Mouse (Mus musculus): ENCODE data around the gene Tbx6. TPM values are rescaled to one million over a fixed set of nuclear protein-coding genes. Genes with fewer than 3 reads are reported as not detected.

The Tbx6 gene
- 0.08 and 0.18 TPM in 2 replicates for polyA plus RNA-seq (2015; fragmentation: Nextera tagmentation; extraction: Ambion mirVana)

- TF ChIP-seq EP300 (optimal IDR thresholded peaks at IDR 0.05): no peak
- TF ChIP-seq CTCF (IDR thresholded peaks at IDR 0.05; ENCODE audit: low read depth): no peak
- no peak for ATAC-seq (ENCODE audit: low FRiP score, low TSS enrichment)
- H3K4me3 ChIP-seq (ENCODE audit: low read depth, low read length): peak within 1 kb of the TSS; percentile 44
- H3K27me3 ChIP-seq (ENCODE audit: control insufficient read depth, insufficient read depth, low read length): no peaks in the 10 kb centered on the region
- peaks cover 10% of the 10 kb centered on the region for H3K36me3 ChIP-seq (ENCODE audit: control insufficient read depth, insufficient read depth, low read length)
- peak within 1 kb of the TSS; percentile 95 for H3K4me2 ChIP-seq (replicated peaks; ENCODE audit: low read depth)
- peak within 1 kb of the TSS; percentile 13; the same call in 1 of the 2 replicates for H3K27ac ChIP-seq (replicated peaks)
- no peaks in the 10 kb centered on the region for H3K9me3 ChIP-seq (ENCODE audit: control insufficient read depth, low read length)
- peaks cover 9% of the 10 kb centered on the region for H3K4me1 ChIP-seq (replicated peaks; ENCODE audit: control insufficient read depth, insufficient read depth)
- DNase-seq (ENCODE audit: low spot score): no peak
- H3K9ac ChIP-seq (ENCODE audit: low read length): peak within 1 kb of the TSS; percentile 56
- 7% methylated on average over 22 of the region's 22 CpGs for WGBS
These were observed at the start of gene Tbx6 for GRCm38 (mm10) chr7:126780971-126781635. Tbx6 (plus strand) TSS chr7:126781483.

GRCm38 (mm10) chr7:126736122-126736521 lies 45.2 kb upstream of the Tbx6 start:
- no peaks in the 10 kb centered on the region for H3K4me1 ChIP-seq (replicated peaks; ENCODE audit: control insufficient read depth, insufficient read depth)
- DNase-seq (ENCODE audit: low spot score) (no peak), ATAC-seq (ENCODE audit: low FRiP score, low TSS enrichment) (no peak)
- no peaks in the 10 kb centered on the region for H3K36me3 ChIP-seq (ENCODE audit: control insufficient read depth, insufficient read depth, low read length)
- 72% methylated on average over 8 of the region's 8 CpGs for WGBS
- no peak overlapping the region for H3K9ac ChIP-seq (ENCODE audit: low read length)
- H3K4me2 ChIP-seq (replicated peaks; ENCODE audit: low read depth): no peak overlapping the region
- no peak for TF ChIP-seq EP300 (optimal IDR thresholded peaks at IDR 0.05)
- no peak for TF ChIP-seq CTCF (IDR thresholded peaks at IDR 0.05; ENCODE audit: low read depth)
- H3K27ac ChIP-seq (replicated peaks): no peak overlapping the region
- H3K4me3 ChIP-seq (ENCODE audit: low read depth, low read length): no peak overlapping the region
- H3K27me3 ChIP-seq (ENCODE audit: control insufficient read depth, insufficient read depth, low read length): no peaks in the 10 kb centered on the region
- no peaks in the 10 kb centered on the region for H3K9me3 ChIP-seq (ENCODE audit: control insufficient read depth, low read length)

- WGBS: 79% methylated on average over 17 of the region's 17 CpGs
- 0 out of 2 replicates have a peak, but pooled peaks have one; percentile 18 for ATAC-seq (ENCODE audit: low FRiP score, low TSS enrichment)
- H3K9ac ChIP-seq (ENCODE audit: low read length): no peak overlapping the region
These were observed 41.7 kb upstream of the Tbx6 start for GRCm38 (mm10) chr7:126739551-126739950.

GRCm38 (mm10) chr7:126740132-126740735 lies 41.0 kb upstream of the Tbx6 start:
- ATAC-seq (ENCODE audit: low FRiP score, low TSS enrichment) (no peak), DNase-seq (ENCODE audit: low spot score) (no peak)
- H3K27ac ChIP-seq (replicated peaks): no peak overlapping the region
- no peaks in the 10 kb centered on the region for H3K36me3 ChIP-seq (ENCODE audit: control insufficient read depth, insufficient read depth, low read length)
- H3K27me3 ChIP-seq (ENCODE audit: control insufficient read depth, insufficient read depth, low read length): no peaks in the 10 kb centered on the region
- H3K4me3 ChIP-seq (ENCODE audit: low read depth, low read length): no peak overlapping the region
- no peaks in the 10 kb centered on the region for H3K9me3 ChIP-seq (ENCODE audit: control insufficient read depth, low read length)
- H3K9ac ChIP-seq (ENCODE audit: low read length): no peak overlapping the region
- no peak for TF ChIP-seq EP300 (optimal IDR thresholded peaks at IDR 0.05)
- no peak for TF ChIP-seq CTCF (IDR thresholded peaks at IDR 0.05; ENCODE audit: low read depth)
- 80% methylated on average over 13 of the region's 13 CpGs for WGBS
- no peak overlapping the region for H3K4me2 ChIP-seq (replicated peaks; ENCODE audit: low read depth)
- no peaks in the 10 kb centered on the region for H3K4me1 ChIP-seq (replicated peaks; ENCODE audit: control insufficient read depth, insufficient read depth)

More at GRCm38 (mm10) chr7:126739551-126739950, 41.7 kb upstream of the Tbx6 start:
- no peaks in the 10 kb centered on the region for H3K9me3 ChIP-seq (ENCODE audit: control insufficient read depth, low read length)
- no peaks in the 10 kb centered on the region for H3K36me3 ChIP-seq (ENCODE audit: control insufficient read depth, insufficient read depth, low read length)
- H3K27me3 ChIP-seq (ENCODE audit: control insufficient read depth, insufficient read depth, low read length): no peaks in the 10 kb centered on the region
- no peak overlapping the region for H3K27ac ChIP-seq (replicated peaks)
- DNase-seq (ENCODE audit: low spot score): no peak
- H3K4me3 ChIP-seq (ENCODE audit: low read depth, low read length): no peak overlapping the region
- no peaks in the 10 kb centered on the region for H3K4me1 ChIP-seq (replicated peaks; ENCODE audit: control insufficient read depth, insufficient read depth)
- H3K4me2 ChIP-seq (replicated peaks; ENCODE audit: low read depth): no peak overlapping the region
- TF ChIP-seq CTCF (IDR thresholded peaks at IDR 0.05; ENCODE audit: low read depth) (no peak), EP300 (optimal IDR thresholded peaks at IDR 0.05) (no peak)

GRCm38 (mm10) chr7:126740977-126741376 lies 40.3 kb upstream of the Tbx6 start:
- H3K4me3 ChIP-seq (ENCODE audit: low read depth, low read length): no peak overlapping the region
- no peak for ATAC-seq (ENCODE audit: low FRiP score, low TSS enrichment)
- no peaks in the 10 kb centered on the region for H3K36me3 ChIP-seq (ENCODE audit: control insufficient read depth, insufficient read depth, low read length)
- H3K4me2 ChIP-seq (replicated peaks; ENCODE audit: low read depth): no peak overlapping the region
- no peak overlapping the region for H3K9ac ChIP-seq (ENCODE audit: low read length)
- H3K27me3 ChIP-seq (ENCODE audit: control insufficient read depth, insufficient read depth, low read length): no peaks in the 10 kb centered on the region
- DNase-seq (ENCODE audit: low spot score): no peak
- 70% methylated on average over 5 of the region's 5 CpGs for WGBS
- no peak for TF ChIP-seq CTCF (IDR thresholded peaks at IDR 0.05; ENCODE audit: low read depth)
- TF ChIP-seq EP300 (optimal IDR thresholded peaks at IDR 0.05): no peak
- no peaks in the 10 kb centered on the region for H3K4me1 ChIP-seq (replicated peaks; ENCODE audit: control insufficient read depth, insufficient read depth)
- no peaks in the 10 kb centered on the region for H3K9me3 ChIP-seq (ENCODE audit: control insufficient read depth, low read length)
- H3K27ac ChIP-seq (replicated peaks): no peak overlapping the region

- DNase-seq (ENCODE audit: low spot score) (no peak), ATAC-seq (ENCODE audit: low FRiP score, low TSS enrichment) (no peak)
- 87% methylated on average over 5 of the region's 5 CpGs for WGBS
- H3K27ac ChIP-seq (replicated peaks): no peak overlapping the region
- H3K36me3 ChIP-seq (ENCODE audit: control insufficient read depth, insufficient read depth, low read length): no peaks in the 10 kb centered on the region
- H3K4me1 ChIP-seq (replicated peaks; ENCODE audit: control insufficient read depth, insufficient read depth): no peaks in the 10 kb centered on the region
- no peaks in the 10 kb centered on the region for H3K27me3 ChIP-seq (ENCODE audit: control insufficient read depth, insufficient read depth, low read length)
- no peak overlapping the region for H3K4me2 ChIP-seq (replicated peaks; ENCODE audit: low read depth)
- H3K4me3 ChIP-seq (ENCODE audit: low read depth, low read length): no peak overlapping the region
- H3K9me3 ChIP-seq (ENCODE audit: control insufficient read depth, low read length): no peaks in the 10 kb centered on the region
- TF ChIP-seq CTCF (IDR thresholded peaks at IDR 0.05; ENCODE audit: low read depth): no peak
- no peak for TF ChIP-seq EP300 (optimal IDR thresholded peaks at IDR 0.05)
- no peak overlapping the region for H3K9ac ChIP-seq (ENCODE audit: low read length)
These were observed 39.8 kb upstream of the Tbx6 start for GRCm38 (mm10) chr7:126741452-126741851.
